Mouse (Mus musculus): Measurements from ENCODE around the gene Rps16.

The Rps16 gene

GRCm38 (mm10) chr7:28392429-28393271, 42.2 kb downstream of the Rps16 start, which contains the start of the genes Med29 and Paf1:
Med29 (minus strand) TSS chr7:28392708.
Paf1 (plus strand) TSS chr7:28392951.
- peak; percentile 92 for DNase-seq

GRCm38 (mm10) chr7:28393272-28393951, 43.0 kb downstream of the Rps16 start:
- no peak for DNase-seq

- no peak for DNase-seq
Measured at GRCm38 (mm10) chr7:28395425-28395824, 45.0 kb downstream of the Rps16 start.

GRCm38 (mm10) chr7:28398000-28398399, 47.5 kb downstream of the Rps16 start:
- DNase-seq: no peak

GRCm38 (mm10) chr7:28398696-28399340, 48.4 kb downstream of the Rps16 start:
- DNase-seq: no peak

- DNase-seq: no peak
Measured at GRCm38 (mm10) chr7:28401030-28401429, 50.6 kb downstream of the Rps16 start.

- DNase-seq: no peak
Measured at GRCm38 (mm10) chr7:28401942-28402341, 51.5 kb downstream of the Rps16 start.

Data from right cerebral cortex, postnatal 14 days (tissue).